Mouse (Mus musculus) heart, embryonic 12.5 days (tissue): ENCODE results near the gene Tead1. TPM values are rescaled to one million over a fixed set of nuclear protein-coding genes. Genes with fewer than 3 reads are reported as not detected.

Experiments used
- ATAC-seq: fragments of 200-750 bp; cut with Nextera tagmentation; 2 replicates; pipeline ENCODE4 v1.8.0; 2017; ENCODE audit warnings: moderate TSS enrichment, moderate library complexity; ENCODE audit not compliant: insufficient number of reproducible peaks, low FRiP score
- H3K27ac ChIP-seq: fragments of 300-500 bp; sonication (generic); 2 replicates; pipeline ENCODE4 v1.5.1; 2016; ENCODE audit warnings: mild to moderate bottlenecking, moderate library complexity; ENCODE audit not compliant: poor library complexity, severe bottlenecking
- H3K27me3 ChIP-seq: fragments of 300-500 bp; sonication (generic); replicated peaks from 2 replicates; pipeline ENCODE4 v1.6.1; 2016; ENCODE audit warnings: mild to moderate bottlenecking, moderate library complexity
- H3K36me3 ChIP-seq: fragments of 300-500 bp; sonication (generic); 2 replicates; pipeline ENCODE4 v1.6.1; 2016; ENCODE audit warnings: mild to moderate bottlenecking, moderate library complexity
- H3K4me1 ChIP-seq: fragments of 300-500 bp; sonication (generic); replicated peaks from 2 replicates; pipeline ENCODE4 v1.6.1; 2016; ENCODE audit warnings: mild to moderate bottlenecking
- H3K4me2 ChIP-seq: fragments of 300-500 bp; sonication (generic); 2 replicates; pipeline ENCODE4 v1.6.1; 2016; ENCODE audit warnings: mild to moderate bottlenecking, moderate library complexity
- H3K4me3 ChIP-seq: fragments of 300-500 bp; sonication (generic); 2 replicates; pipeline ENCODE4 v1.5.1; 2016; ENCODE audit warnings: mild to moderate bottlenecking
- H3K9ac ChIP-seq: fragments of 300-500 bp; sonication (generic); 2 replicates; pipeline ENCODE4 v1.6.1; 2016; ENCODE audit warnings: mild to moderate bottlenecking, moderate library complexity
- H3K9me3 ChIP-seq: fragments of 300-500 bp; sonication (generic); replicated peaks from 2 replicates; pipeline ENCODE4 v1.6.1; 2016; ENCODE audit warnings: mild to moderate bottlenecking, moderate library complexity
- WGBS: fragments of 180-500 bp; shearing (Covaris S2); methylation state at CpG from one replicate; pipeline ENCODE4 v1.1.7; 2016; 5-methylcytosine and 5-hydroxymethylcytosine counted together
- polyA plus RNA-seq: library from polyadenylated mRNA; unstranded; fragments of >200 nt; fragmentation: Nextera tagmentation; extraction: Ambion mirVana; gene quantifications from 2 replicates; pipeline ENCODE4 v1.2.1, GENCODE M21; 2016

Gene Tead1
- polyA plus RNA-seq, 1 experiment from 2014 or later = 33.9 TPM

DNA sequence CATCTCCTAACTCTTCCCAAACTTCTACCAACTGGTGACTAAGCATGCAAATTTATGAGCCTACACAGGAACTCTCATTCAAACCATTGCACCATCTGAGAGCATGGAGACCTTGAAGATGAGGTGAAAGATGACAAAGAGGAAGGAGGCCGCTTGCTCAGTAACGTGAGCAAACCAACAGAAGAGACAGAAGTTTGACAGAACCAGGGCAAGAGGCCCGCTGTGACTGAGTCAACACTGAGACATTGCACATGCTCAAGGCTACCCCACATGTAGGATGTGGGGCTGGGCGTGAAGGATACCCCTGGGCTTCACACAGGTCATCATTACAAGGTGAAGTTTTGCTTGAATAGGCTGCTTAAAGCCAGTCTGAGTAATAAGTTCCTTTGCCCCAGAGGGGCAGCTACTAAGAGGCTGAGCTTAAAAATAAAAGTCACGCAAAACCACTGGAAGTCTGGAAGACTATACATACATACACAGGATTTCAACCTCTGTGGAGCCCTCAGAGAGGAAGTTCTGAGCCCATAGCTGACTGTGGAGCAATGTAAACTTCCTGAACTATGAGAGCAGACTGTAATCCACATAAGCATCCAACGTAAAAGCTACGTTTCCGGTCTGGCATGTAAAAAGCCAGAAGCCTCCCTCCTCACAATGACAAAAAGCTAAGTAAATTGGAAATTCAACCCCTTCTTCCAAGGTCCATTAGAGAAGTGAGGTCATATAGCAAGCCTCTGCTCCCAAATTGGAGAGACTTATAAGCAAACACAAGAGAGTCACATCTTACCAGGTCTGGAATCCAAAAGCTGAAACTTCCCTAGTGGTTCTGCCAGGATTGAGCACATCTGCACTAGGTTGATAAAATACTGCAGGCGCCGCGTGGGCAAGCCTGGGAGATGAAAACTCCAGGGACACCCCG, 16.5 kb upstream of the Tead1 start:
- no peak for ATAC-seq

DNA sequence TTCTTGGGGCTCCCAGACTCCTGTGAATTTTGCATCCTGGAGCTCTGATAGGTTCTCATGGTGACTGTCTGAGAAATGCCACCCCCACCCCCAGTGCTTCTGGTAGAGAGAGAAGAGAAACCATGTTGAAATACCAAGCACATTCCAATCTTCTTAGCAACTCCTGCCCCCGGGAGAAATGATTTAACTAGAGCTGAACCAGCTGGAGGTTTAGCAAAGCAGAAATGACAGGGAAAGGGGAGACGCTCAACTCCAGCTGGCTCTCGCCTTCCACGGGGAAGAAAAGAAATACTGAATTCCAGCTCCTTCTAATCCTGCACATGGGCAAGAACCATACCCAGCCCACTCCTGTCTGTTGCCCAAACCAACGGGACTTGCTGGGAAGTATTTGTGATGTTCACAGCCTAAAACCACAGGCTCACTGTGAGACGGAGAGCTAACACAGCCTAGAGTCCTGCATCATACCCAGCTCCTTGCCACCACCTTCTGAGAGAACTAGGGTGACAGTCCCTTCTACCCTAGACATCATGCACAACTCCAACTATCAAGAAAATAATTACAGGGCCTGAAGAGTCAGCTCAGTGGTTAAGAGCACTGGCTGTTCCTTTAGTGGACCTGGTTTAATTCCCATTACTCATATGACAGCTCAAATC, 15.7 kb upstream of the Tead1 start:
- ATAC-seq = peak; percentile 20; the same call in 1 of the 2 replicates
- H3K9ac ChIP-seq = peak overlapping the region; percentile 26; the same call in 1 of the 2 replicates
- H3K27me3 ChIP-seq = no peaks in the 10 kb centered on the region
- H3K4me3 ChIP-seq = peak overlapping the region; percentile 24
- H3K9me3 ChIP-seq = no peaks in the 10 kb centered on the region; the same call in 1 of the 2 replicates
- H3K4me1 ChIP-seq = peaks cover 51% of the 10 kb centered on the region
- no peaks in the 10 kb centered on the region for H3K36me3 ChIP-seq
- H3K27ac ChIP-seq = peak overlapping the region; percentile 93
- H3K4me2 ChIP-seq = peak overlapping the region; percentile 62
- WGBS = 11% methylated on average over 6 of the region's 6 CpGs

More for the DNA sequence above, 16.5 kb upstream of the Tead1 start:
- Histone ChIP-seq H3K4me3 (peak overlapping the region; percentile 24), H3K27ac (peak overlapping the region; percentile 93), H3K4me1 (peaks cover 57% of the 10 kb centered on the region), H3K36me3 (no peaks in the 10 kb centered on the region), H3K9ac (peak overlapping the region; percentile 16; the same call in 1 of the 2 replicates), H3K4me2 (peak overlapping the region; percentile 62), H3K27me3 (no peaks in the 10 kb centered on the region), H3K9me3 (no peaks in the 10 kb centered on the region; the same call in 1 of the 2 replicates)
- 37% methylated on average over 12 of the region's 12 CpGs for WGBS

DNA sequence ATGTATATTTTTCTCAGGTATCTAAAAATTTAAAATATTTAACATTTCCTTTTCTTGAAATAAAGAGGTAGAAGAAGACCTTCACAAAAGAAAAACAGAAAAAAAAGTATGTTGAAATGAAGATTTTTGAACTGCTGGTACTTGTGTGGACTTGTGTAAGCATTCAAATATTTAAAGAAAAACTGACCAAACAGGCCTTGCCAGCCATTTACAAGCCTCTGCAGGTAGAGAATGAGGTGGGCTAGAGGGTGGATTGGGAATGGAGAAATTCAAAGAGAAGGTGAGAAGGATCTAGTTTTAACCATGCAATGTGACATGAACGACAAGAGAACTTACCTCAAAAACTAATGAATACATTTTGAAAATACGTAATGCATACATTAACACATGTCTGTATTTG, 9.1 kb upstream of the Tead1 start:
- WGBS = 79% methylated on average over 2 of the region's 2 CpGs
- no peaks in the 10 kb centered on the region; the same call in 1 of the 2 replicates for H3K9me3 ChIP-seq
- peaks cover 1% of the 10 kb centered on the region; the same call in 1 of the 2 replicates for H3K36me3 ChIP-seq
- H3K4me1 ChIP-seq = peaks cover 5% of the 10 kb centered on the region; the same call in 1 of the 2 replicates
- H3K4me2 ChIP-seq = no peak overlapping the region
- no peak overlapping the region for H3K4me3 ChIP-seq
- ATAC-seq = no peak
- no peak overlapping the region for H3K27ac ChIP-seq
- no peak overlapping the region for H3K9ac ChIP-seq
- H3K27me3 ChIP-seq = no peaks in the 10 kb centered on the region

DNA sequence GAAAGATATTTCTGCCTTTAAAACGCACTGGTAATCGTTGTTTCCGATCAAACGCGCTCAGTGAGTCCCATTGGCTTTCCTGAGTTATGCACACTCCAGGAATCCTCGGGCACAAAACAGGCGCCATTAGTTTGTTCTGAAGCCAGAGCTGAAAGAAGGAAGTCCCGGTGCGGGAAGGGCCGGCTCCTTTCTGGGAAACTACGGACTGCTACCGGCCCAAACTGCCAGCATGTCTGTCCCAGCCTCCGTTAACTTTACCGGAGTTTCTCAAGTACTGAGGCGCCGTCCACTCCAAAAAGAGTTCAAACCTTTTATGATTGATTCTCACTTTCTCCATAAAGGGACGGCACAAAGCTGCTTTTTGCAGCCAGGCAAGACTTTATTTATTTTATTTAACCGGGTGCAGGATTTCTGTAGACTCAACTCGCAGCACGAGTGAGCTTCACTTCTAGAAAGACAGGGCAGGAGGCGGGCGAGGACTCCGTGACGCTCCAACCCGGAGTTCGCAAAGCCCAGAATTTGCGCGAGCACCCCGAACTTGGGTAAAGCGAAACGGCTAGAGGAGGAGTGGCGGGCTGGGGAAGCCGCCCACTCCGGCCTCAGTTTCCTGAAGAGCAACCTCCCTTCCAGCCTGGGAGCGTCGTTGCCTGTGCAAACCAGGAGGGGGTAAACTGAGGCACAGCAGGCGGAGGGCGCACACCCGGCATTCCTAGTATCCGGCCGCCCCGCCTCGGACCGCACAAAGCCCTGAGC, 524 bp upstream of the Tead1 start:
- Histone ChIP-seq H3K4me1 (peaks cover 28% of the 10 kb centered on the region), H3K4me3 (peak overlapping the region; percentile 98), H3K9me3 (no peaks in the 10 kb centered on the region), H3K4me2 (peak overlapping the region; percentile 79), H3K36me3 (peaks cover 3% of the 10 kb centered on the region; the same call in 1 of the 2 replicates), H3K9ac (peak overlapping the region; percentile 80), H3K27ac (peak overlapping the region; percentile 100), H3K27me3 (no peaks in the 10 kb centered on the region)
- ATAC-seq = peak; percentile 66
- under 1% methylated on average over 43 of the region's 44 CpGs for WGBS

DNA sequence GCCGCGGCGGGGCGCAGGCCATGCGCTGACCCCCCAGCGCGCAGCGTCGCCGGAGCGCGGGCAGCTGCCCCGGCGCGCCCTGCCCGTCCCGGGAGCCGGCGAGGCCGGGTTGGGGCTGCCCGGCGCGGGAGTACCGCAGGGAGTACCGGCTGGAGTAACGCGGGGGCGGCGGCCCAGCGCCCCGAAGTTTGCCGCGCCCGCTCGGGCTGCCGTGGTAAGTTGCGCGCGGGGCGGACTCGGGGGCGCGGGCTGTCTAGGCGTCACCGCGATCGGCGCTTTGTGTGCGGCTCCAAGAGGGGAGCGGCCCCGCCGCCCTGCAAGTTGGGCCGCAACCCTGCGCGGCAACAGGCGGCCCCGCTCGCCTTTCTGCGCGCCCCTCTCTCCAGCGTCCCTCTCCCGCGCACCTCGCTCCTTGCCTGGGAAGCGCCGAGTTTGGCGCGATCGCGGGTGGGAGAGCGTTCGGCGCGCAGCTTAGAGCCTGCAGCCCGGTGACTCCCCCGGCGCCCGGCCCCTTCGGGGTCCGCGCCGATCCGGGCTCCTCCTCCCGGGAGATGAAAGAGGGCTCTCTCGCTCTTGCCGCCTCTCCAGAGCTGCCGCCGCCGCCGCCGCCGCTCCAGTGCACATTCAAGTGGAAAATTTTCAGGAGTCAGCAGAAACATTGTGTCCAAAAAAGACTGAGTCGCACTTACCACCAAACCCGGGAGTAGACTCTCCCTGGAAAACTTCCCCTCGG, 561 bp downstream of the Tead1 start:
- Histone ChIP-seq H3K4me1 (peaks cover 32% of the 10 kb centered on the region), H3K9ac (peak overlapping the region; percentile 100), H3K27ac (peak overlapping the region; percentile 100), H3K4me3 (peak overlapping the region; percentile 98), H3K4me2 (peak overlapping the region; percentile 79), H3K36me3 (peaks cover 3% of the 10 kb centered on the region; the same call in 1 of the 2 replicates), H3K9me3 (no peaks in the 10 kb centered on the region), H3K27me3 (no peaks in the 10 kb centered on the region)
- ATAC-seq = peak; percentile 52
- WGBS = 1% methylated on average over 94 of the region's 95 CpGs

DNA sequence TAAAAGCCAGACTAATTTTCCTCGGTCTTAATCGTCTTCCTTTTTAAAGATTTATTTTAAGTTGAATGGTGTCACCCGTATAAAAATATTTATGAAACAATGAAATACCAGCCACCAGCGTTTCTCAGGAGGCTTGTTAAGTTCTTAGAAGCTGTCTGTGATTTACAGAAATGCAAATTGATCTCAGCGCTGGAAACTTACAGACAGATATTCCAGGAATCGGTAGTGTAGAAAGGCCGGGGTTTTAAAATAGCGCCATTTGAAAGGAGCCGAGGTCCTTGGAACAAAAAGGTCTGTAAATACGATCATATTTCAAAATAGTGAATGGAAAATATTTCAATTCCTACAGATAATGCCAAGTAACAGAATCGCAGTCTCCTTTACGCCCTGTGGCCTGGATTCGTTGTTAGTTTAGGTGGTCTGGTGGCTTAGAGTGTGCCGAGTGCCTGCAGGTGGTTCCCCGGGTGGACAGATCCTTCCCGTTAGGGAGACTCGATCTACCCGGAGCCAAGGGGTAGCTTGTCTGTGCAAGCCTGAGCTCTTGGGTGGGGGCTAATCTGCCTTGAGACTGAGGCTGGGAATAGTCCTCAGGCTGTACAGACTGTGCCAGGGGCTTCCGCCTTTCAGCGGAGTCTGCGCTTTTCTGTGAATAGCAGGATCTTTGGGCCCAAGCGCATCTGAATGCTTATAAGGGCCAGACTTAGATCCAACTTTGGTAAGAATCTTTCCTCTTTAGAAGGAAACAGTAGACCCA, 1.6 kb downstream of the Tead1 start:
- Histone ChIP-seq H3K36me3 (no peaks in the 10 kb centered on the region), H3K4me3 (peak overlapping the region; percentile 98), H3K4me1 (peaks cover 42% of the 10 kb centered on the region), H3K9ac (peak overlapping the region; percentile 91), H3K4me2 (peak overlapping the region; percentile 79), H3K27ac (peak overlapping the region; percentile 100), H3K9me3 (no peaks in the 10 kb centered on the region), H3K27me3 (no peaks in the 10 kb centered on the region)
- under 1% methylated on average over 22 of the region's 22 CpGs for WGBS
- ATAC-seq = no peak

DNA sequence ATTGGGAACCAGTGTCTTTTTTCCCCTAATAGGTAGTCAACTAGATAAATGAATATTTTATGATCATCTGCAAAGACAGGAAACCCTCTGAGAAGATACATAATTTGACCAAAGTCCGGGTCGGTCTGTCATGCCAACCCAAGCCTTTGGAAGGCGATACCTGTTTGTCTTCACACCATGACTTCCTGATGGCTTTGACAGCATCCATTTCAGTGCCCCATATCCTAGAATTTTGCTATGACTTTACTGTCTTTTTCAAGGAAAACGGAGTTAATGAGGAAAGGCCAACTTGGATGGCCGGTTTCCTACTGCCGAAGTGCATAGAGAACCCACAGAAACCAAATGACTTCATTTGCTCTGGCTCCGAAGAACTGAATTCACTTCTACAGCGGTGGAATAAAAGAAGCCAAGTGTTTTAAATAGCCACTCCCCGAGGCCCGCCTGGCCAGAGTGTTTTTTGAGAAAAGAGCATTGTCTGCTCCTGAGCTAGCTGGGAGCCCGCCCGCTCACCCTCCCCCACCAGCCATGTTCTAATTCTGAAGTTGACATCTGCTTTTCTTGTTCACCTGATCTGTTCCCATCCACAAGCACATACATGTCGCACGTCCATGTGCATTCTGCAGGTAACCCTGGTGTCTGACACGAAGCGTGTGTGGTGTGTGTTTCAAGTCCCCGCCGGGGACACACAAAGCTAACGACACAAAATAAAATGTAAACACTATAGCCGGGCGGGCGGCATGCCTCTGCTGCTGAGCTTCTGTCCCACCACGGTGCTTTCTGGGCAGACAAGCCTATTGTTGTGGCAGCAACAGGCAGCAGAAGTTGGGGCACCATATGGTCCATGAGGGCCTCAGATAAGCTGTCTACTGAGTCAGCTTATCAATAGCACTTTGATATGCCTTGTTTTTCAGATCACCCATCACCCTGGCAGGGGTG, 5.8 kb downstream of the Tead1 start:
- Histone ChIP-seq H3K9ac (peak overlapping the region; percentile 54), H3K9me3 (no peaks in the 10 kb centered on the region), H3K27ac (peak overlapping the region; percentile 73), H3K4me2 (peak overlapping the region; percentile 66), H3K4me3 (peak overlapping the region; percentile 23), H3K4me1 (peaks cover 79% of the 10 kb centered on the region), H3K36me3 (no peaks in the 10 kb centered on the region), H3K27me3 (no peaks in the 10 kb centered on the region)
- ATAC-seq = no peak
- 8% methylated on average over 23 of the region's 23 CpGs for WGBS

DNA sequence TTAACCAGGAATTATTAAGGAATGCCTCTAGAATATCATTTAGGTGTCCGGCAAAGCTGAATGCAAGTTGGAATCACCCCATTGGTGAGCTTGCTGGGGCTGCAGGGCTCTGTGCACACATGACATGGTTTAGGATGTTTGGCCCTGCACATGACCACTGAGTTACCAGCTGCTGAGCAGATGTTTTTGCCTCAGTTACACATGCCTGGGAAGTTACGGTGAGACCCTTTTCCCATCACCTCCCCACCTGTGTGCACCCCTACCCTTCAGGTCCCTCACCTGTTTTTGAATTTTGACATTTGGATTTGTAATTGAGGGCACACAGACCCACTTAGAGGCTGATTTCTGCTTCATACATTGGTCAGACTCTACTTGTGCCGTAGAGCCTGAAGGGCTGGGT, 6.9 kb downstream of the Tead1 start:
- Histone ChIP-seq H3K4me2 (peak overlapping the region; percentile 42), H3K36me3 (no peaks in the 10 kb centered on the region), H3K9me3 (no peaks in the 10 kb centered on the region), H3K4me1 (peaks cover 90% of the 10 kb centered on the region), H3K27ac (peak overlapping the region; percentile 73), H3K27me3 (no peaks in the 10 kb centered on the region), H3K4me3 (no peak overlapping the region), H3K9ac (peak overlapping the region; percentile 57)
- WGBS = 43% methylated on average over 3 of the region's 3 CpGs
- ATAC-seq = no peak

DNA sequence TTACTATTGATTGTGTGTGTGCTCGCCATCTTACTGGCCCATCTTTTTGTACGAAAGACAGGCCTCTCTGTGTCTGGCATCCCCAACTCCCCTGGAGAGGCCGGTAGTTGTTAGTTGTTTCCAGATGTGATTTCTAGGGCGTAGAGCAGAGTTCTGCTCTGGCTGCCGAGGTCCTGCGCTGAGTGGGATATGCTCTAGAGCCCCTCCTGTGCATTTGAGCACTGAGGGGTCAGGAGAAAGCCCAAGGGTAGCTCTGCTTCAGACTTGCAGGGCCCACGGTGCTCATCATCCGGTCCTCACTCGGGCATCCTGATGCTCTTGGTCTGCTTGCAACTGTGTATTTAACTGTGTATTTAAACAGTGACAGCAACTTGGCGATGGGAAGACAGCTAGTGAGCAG, 7.5 kb downstream of the Tead1 start:
- Histone ChIP-seq H3K4me3 (no peak overlapping the region), H3K4me1 (peaks cover 96% of the 10 kb centered on the region), H3K27me3 (no peaks in the 10 kb centered on the region), H3K36me3 (no peaks in the 10 kb centered on the region), H3K4me2 (peak overlapping the region; percentile 42), H3K27ac (peak overlapping the region; percentile 73; the same call in 1 of the 2 replicates), H3K9me3 (no peaks in the 10 kb centered on the region), H3K9ac (peak overlapping the region; percentile 37; the same call in 1 of the 2 replicates)
- WGBS = 25% methylated on average over 10 of the region's 10 CpGs
- no peak for ATAC-seq
